Mouse (Mus musculus): ENCODE results near the gene Afg1l.

The Afg1l gene

DNA sequence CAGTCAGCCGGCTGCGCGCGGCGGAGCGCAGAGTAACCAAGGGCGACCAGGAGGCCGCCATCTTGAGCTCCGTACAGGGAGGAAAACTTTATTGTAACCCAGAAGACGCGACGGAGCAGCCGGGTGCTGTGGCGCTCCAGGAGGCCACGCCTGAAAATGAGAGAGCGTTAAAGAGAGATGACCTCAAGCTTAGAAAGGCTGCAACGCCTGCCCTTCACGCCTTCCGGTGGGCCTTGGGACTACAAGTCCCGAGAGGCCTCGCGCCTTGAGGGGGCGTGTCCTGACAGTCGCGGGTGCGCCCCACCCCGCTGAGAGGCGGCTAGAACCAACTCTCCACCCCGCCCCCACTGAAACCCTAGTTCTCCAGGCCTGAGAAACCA lies at the start of gene Afg1l:
Gene Afg1l, minus strand, starts transcription at position 225 of the 380 bp plus-strand sequence.
- DNase-seq, result peak; percentile 94

DNA sequence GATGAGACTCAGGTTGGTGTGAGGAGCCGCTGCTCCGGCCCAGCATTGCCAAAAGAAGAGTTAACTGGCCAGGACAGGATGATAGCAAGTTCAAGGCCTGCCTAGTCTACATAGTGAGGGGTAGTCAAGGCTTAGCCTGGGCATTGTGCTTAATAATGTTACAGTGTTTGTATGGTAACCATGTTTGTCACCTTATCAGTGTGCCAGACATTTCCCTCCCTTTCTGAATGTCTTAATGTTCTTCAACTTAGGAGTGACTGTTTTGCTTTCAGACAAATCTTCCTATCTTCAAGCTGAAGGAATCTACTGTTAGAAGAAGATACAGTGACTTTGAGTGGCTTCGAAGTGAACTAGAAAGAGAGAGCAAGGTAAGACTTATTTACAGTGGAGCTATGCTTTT lies 47.3 kb upstream of the Afg1l start:
- DNase-seq, result no peak

- DNase-seq, result no peak
Measured at GRCm38 (mm10) chr10:42523556-42524162, 45.3 kb upstream of the Afg1l start.

DNA sequence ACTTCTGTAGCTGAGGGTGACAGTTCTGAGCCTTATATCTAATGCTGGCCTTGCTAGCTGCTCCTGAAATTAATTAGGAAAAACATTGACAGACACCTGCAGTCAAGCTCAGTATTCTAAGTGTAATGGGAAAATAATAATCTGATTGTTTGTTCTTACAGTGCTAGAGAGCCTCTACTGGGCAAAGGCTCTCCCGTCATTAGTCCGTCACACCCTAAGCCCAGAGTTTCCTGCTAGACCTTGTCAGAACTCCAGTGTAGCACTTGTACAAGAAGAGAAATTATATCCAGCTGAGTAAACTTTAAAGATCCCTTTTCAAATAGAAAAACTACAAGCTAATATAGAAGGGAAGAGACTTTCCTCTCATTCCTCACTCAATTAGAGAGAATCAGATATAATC lies 44.5 kb upstream of the Afg1l start:
- no peak for DNase-seq

DNA sequence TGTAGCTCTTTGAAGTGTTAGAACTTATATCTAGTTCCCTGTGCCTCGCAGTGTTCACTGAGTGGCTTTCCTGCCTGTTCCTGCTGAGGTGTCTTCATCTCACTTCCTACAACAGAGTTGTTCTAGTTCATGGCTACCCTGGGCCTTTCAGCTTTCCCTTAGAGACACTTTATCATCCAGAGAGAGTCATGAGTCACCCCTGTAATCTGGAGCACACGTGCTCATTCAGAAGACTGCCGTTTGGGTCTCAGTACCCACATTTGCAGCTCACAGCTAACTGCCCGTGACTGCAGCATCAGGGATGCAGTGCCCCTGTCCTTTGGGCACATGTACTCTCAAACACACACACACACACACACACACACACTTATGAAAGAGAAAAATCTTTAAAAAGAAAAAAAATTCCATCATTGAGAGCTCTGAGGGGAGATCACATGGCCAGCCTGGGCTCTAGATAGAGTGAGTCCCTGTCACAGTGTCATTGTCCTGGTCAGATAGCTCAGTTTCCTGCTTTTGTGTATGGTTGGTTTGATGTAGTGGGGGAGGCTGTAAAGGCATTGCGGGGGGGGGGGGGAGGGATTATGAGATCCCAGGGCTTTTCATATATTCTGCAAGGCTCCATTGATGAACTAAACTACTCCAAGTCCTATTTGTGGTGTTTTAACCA lies 43.1 kb upstream of the Afg1l start:
- DNase-seq, result no peak

DNA sequence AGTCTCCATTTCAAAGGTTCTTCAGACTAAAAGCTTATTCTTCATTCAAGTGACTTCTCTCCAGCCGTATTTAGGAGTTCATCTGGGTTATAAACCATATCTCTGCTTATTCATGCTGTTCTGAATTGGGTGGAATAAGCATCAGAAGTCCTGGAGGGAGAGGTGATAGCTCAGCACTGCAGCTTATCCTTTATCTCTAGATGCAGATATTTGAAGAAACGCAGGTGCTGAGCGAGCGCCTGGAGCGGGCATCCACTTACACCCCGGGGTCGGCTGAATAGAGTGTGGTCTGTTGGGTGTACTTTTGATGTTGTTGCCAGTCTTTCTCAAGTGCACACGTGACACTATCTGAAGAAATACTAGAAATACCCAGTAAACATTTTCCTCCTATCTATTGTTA lies 40.0 kb upstream of the Afg1l start:
- DNase-seq, result no peak

DNA sequence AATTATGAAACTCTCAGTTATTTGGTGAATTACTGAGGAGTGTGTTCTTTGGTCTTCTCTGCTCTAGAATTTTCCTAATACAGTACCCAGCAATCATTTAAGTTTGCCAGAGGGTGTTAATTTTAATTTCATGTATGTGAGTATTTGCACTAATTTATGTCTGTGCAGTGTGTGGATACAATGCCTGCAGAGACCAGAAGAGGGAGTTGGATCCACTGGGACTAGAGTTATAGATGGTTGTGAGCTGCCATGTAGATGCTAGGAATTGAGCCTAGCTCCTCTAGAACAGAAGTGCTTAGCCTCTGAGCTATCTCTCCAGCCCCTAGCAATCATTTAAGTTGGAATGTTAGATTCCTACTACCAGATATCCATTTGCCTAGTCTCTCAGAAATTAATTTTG lies 35.8 kb upstream of the Afg1l start:
- DNase-seq, result no peak

- no peak for DNase-seq
Measured at GRCm38 (mm10) chr10:42511184-42512135, 33.1 kb upstream of the Afg1l start.

GRCm38 (mm10) chr10:42510141-42510540 lies 31.8 kb upstream of the Afg1l start:
- no peak for DNase-seq

- DNase-seq, result no peak
Measured at GRCm38 (mm10) chr10:42504096-42504710, 25.8 kb upstream of the Afg1l start.

- DNase-seq, result no peak
Measured at GRCm38 (mm10) chr10:42502349-42503111, 24.2 kb upstream of the Afg1l start.

DNA sequence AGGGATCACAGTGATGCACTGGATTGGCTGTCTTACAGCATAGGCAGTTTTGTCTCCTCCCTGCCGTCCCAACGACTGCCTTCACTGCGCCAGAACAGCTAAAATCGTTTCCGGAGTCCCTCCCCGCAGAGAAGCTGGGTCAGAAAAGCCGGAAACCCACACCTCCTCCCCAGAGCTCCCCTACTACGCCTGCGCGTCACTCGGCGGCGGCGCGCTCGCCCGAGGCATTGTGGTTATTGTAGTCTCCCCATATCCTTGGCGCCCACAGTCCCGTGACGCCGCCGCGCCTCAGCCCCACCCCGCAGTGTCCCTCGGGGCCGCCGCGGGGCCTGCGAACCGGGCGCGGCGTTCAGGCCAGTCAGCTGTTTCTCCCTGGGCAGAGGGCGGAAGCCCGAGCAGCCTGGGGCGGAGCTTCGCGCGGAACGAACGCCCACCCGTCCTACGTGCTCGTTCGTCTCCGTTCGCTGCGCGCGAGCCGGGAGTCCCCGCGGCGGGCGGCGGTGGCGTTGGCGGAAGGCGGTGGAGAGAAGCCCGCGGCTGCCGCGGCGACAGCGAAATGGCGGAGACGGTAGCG lies 23.5 kb upstream of the Afg1l start, which contains the start of gene Snx3:
Gene Snx3, plus strand, starts transcription at position 256 of the 574 bp plus-strand sequence.
- DNase-seq, result peak; percentile 96

GRCm38 (mm10) chr10:42501161-42501560 lies 22.8 kb upstream of the Afg1l start:
- DNase-seq, result no peak

GRCm38 (mm10) chr10:42500611-42501010 lies 22.2 kb upstream of the Afg1l start:
- DNase-seq, result no peak

DNA sequence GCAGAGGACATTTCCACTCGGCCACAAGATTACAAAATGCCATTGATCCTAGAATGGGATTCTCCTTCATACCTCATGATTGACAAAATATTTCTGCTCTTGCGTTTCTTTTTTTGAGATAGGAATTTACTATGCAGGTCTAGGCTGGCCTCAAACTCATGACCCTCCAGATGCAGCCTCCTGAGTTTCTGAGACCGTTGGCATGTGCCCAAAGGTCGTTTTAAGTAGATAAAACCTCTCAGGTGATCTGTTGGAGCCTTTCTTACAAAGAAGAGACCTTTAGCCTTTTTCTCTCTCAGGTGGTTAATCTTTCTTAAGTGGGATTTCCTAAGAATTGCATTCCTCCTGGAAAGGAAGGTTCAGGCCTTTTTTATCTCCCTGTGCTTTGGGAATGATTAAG lies 14.6 kb upstream of the Afg1l start:
- no peak for DNase-seq

GRCm38 (mm10) chr10:42492027-42492771 lies 13.8 kb upstream of the Afg1l start:
- DNase-seq, result no peak

DNA sequence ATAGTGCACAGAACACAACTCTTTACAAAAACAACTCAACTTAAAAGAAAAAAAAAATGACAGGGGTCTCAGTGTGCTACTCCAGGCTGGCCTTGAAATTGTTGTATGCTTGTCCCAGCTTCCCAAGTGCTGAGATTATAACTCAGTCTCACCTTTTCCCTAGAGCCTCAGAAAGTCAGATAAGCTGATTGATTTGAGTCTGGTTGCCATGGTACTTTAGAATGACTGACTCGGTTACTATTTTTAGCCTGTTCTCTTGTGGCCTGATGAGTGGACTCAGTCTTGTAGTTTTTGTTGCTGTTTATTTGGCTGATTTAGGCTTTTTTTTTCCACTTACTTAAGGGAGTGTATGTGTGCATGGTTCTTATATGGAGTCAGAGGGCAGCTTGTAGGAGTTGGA lies 12.8 kb upstream of the Afg1l start:
- DNase-seq, result no peak

DNA sequence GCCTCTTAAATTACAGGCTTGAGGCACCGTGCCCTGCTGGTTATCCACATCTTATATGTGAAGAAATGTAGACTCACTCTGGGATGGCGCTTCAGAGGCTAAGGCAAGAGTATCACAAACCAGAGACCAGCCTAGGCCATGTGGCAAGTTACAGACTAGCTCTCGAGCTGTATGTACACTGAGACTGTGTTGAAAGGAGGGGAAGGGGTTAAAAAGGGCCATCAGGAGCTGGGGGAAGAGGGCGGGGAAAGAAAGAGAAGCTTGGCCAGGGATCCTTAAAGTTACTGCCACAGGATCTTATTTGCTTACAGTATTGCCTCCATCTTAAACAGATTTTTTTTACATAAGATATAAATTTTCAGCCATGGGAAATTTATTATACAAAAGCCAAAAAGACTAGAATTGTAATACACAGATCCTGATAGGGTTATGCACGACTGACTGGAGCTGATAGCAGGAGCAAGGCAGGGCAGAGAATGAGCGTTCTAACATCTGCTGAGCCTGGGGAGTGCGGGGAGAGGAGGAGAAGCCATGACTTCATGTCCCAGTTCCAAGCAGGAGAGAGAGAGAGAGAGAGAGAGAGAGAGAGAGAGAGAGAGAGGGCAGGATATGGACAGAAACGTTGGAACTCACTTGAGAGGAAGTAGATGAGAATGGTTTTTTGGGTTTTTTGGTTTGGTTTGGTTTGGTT lies 10.4 kb upstream of the Afg1l start:
- DNase-seq, result no peak

DNA sequence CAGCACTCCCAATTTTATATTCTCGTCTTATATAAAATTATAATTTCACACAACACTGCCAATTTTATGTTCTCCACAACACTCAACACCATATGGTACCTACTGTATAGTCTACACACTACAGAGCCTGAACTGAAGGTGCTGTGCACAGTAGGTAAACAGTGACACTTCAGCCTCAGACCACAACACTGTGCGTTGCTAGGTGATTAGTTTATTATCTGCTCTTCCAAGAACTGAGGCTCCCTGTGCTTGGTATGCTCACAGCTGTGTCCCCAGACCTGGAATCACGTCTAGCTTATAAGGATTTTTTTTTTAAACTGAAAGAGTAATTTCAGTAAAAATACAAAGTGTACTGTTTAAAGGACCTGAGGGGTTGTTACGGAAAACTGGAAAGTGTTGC lies 2.4 kb upstream of the Afg1l start:
- DNase-seq, result no peak

DNA sequence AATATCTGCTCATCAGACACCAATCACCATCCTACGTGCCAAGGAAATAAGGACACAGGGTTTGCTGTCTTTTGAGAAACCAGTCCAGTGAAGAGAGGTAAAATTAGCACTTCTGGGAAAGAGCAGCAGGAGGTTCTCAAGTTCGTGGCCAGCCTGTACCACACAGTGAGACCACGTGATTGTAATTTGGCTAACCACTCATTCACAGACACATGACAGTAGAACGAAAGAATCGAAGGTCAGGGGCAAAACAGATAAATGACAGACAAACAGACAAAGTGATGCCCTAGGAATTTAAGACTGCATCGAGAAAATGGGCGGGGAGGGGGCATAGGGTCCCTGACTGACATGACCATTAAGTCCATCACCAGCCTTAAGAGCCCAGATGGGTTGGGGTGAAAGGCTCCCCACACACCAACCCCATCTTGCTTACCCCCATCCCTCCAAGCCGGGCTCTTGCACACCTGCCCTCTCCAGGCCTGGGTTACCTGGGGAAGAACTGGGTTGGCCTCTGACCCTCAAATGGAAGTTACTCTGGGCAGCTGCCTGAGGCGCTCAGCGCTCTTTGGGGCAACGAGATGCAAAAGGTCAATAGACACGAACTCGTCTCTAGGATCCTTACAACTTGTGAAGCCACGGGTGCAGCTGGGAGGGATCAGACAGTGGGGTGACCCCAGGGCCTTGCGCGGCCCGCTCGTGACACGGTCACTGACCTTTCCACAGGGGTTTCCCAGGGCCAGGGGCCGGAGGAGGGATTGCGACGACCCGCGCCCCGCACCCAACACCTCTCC lies 620 bp downstream of the Afg1l start:
- peak; percentile 11 for DNase-seq
